Mouse (Mus musculus): ENCODE measurements around the gene Axin1. TPM values are rescaled to one million over a fixed set of nuclear protein-coding genes. Genes with fewer than 3 reads are reported as not detected.

The Axin1 gene
- polyA plus RNA-seq, 1 experiment from 2014 or later = 27.8 TPM

GRCm38 (mm10) chr17:26202737-26203136 is 64.2 kb downstream of the Axin1 start, which contains the start of gene Rgs11:
Gene Rgs11, plus strand, starts transcription at chr17:26202951.
- no peaks in the 10 kb centered on the region for H3K9me3 ChIP-seq
- ATAC-seq (replicated peaks) = peak; percentile 10; the same call in 1 of the 2 replicates
- 3% methylated on average over 22 of the region's 22 CpGs for WGBS

GRCm38 (mm10) chr17:26203321-26203811 is 64.9 kb downstream of the Axin1 start:
- ATAC-seq (replicated peaks) = peak; percentile 22; the same call in 1 of the 2 replicates
- Histone ChIP-seq H3K27ac (no peak overlapping the region), H3K9me3 (no peaks in the 10 kb centered on the region), H3K27me3 (replicated peaks) (peaks cover 52% of the 10 kb centered on the region), H3K4me2 (peak overlapping the region; percentile 93), H3K4me1 (peaks cover 28% of the 10 kb centered on the region), H3K36me3 (replicated peaks) (no peaks in the 10 kb centered on the region), H3K4me3 (peak overlapping the region; percentile 47), H3K9ac (peak overlapping the region; percentile 38; the same call in 1 of the 2 replicates)
- under 1% methylated on average over 30 of the region's 30 CpGs for WGBS

More at GRCm38 (mm10) chr17:26202737-26203136, 64.2 kb downstream of the Axin1 start, which contains the start of gene Rgs11:
- H3K27ac ChIP-seq = no peak within 1 kb of the TSS
- H3K4me3 ChIP-seq = peak within 1 kb of the TSS; percentile 51
- H3K4me1 ChIP-seq = peaks cover 28% of the 10 kb centered on the region
- H3K9ac ChIP-seq = peak within 1 kb of the TSS; percentile 38
- peaks cover 52% of the 10 kb centered on the region for H3K27me3 ChIP-seq (replicated peaks)
- peak within 1 kb of the TSS; percentile 98 for H3K4me2 ChIP-seq
- no peaks in the 10 kb centered on the region for H3K36me3 ChIP-seq (replicated peaks)

- Histone ChIP-seq H3K4me3 (no peak overlapping the region), H3K27ac (no peak overlapping the region), H3K4me2 (no peak overlapping the region), H3K36me3 (replicated peaks) (no peaks in the 10 kb centered on the region), H3K4me1 (peaks cover 28% of the 10 kb centered on the region), H3K27me3 (replicated peaks) (peaks cover 47% of the 10 kb centered on the region), H3K9ac (no peak overlapping the region), H3K9me3 (no peaks in the 10 kb centered on the region)
- ATAC-seq (replicated peaks) = no peak
- WGBS = 24% methylated on average over 11 of the region's 11 CpGs
Measured at GRCm38 (mm10) chr17:26204766-26205165, 66.3 kb downstream of the Axin1 start.

- Histone ChIP-seq H3K4me2 (no peak overlapping the region), H3K4me3 (no peak overlapping the region), H3K27me3 (replicated peaks) (peaks cover 38% of the 10 kb centered on the region), H3K4me1 (peaks cover 17% of the 10 kb centered on the region), H3K9ac (no peak overlapping the region), H3K36me3 (replicated peaks) (no peaks in the 10 kb centered on the region), H3K9me3 (no peaks in the 10 kb centered on the region), H3K27ac (no peak overlapping the region)
- no peak for ATAC-seq (replicated peaks)
- 68% methylated on average over 1 of the region's 1 CpGs for WGBS
Measured at GRCm38 (mm10) chr17:26206392-26206791, 67.9 kb downstream of the Axin1 start.

GRCm38 (mm10) chr17:26207686-26208085 is 69.2 kb downstream of the Axin1 start, which contains the start of gene Arhgdig:
Gene Arhgdig, minus strand, starts transcription at chr17:26207786.
- Histone ChIP-seq H3K9ac (no peak within 1 kb of the TSS), H3K27me3 (replicated peaks) (peaks cover 25% of the 10 kb centered on the region), H3K27ac (no peak within 1 kb of the TSS), H3K4me1 (peaks cover 10% of the 10 kb centered on the region), H3K4me3 (no peak within 1 kb of the TSS), H3K9me3 (no peaks in the 10 kb centered on the region), H3K36me3 (replicated peaks) (no peaks in the 10 kb centered on the region), H3K4me2 (no peak within 1 kb of the TSS)
- no peak for ATAC-seq (replicated peaks)
- whole genome bisulfite sequencing = 90% methylated on average over 12 of the region's 12 CpGs

GRCm38 (mm10) chr17:26212241-26212640 is 73.8 kb downstream of the Axin1 start:
- Histone ChIP-seq H3K4me3 (no peak overlapping the region), H3K36me3 (replicated peaks) (0 out of 2 replicates have a peak, but pooled peaks cover 3% of the 10 kb centered on the region), H3K4me2 (no peak overlapping the region), H3K9ac (no peak overlapping the region), H3K4me1 (no peaks in the 10 kb centered on the region), H3K27ac (no peak overlapping the region), H3K27me3 (replicated peaks) (no peaks in the 10 kb centered on the region), H3K9me3 (no peaks in the 10 kb centered on the region)
- no peak for ATAC-seq (replicated peaks)
- WGBS = 93% methylated on average over 7 of the region's 7 CpGs

GRCm38 (mm10) chr17:26212681-26213080 is 74.2 kb downstream of the Axin1 start:
- no peak overlapping the region for H3K27ac ChIP-seq
- 91% methylated on average over 11 of the region's 11 CpGs for WGBS
- no peak overlapping the region for H3K9ac ChIP-seq
- H3K36me3 ChIP-seq (replicated peaks) = 0 out of 2 replicates have a peak, but pooled peaks cover 3% of the 10 kb centered on the region
- ATAC-seq (replicated peaks) = no peak
- H3K27me3 ChIP-seq (replicated peaks) = no peaks in the 10 kb centered on the region
- no peak overlapping the region for H3K4me3 ChIP-seq
- no peak overlapping the region for H3K4me2 ChIP-seq
- no peaks in the 10 kb centered on the region for H3K9me3 ChIP-seq
- no peaks in the 10 kb centered on the region for H3K4me1 ChIP-seq

- Histone ChIP-seq H3K27me3 (replicated peaks) (no peaks in the 10 kb centered on the region), H3K27ac (no peak overlapping the region), H3K4me3 (no peak overlapping the region), H3K9me3 (no peaks in the 10 kb centered on the region), H3K9ac (no peak overlapping the region), H3K36me3 (replicated peaks) (no peaks in the 10 kb centered on the region), H3K4me1 (no peaks in the 10 kb centered on the region), H3K4me2 (no peak overlapping the region)
- 86% methylated on average over 2 of the region's 2 CpGs for WGBS
- ATAC-seq (replicated peaks) = no peak
Measured at GRCm38 (mm10) chr17:26221508-26221907, 83.0 kb downstream of the Axin1 start.

- no peak for ATAC-seq (replicated peaks)
- no peaks in the 10 kb centered on the region for H3K9me3 ChIP-seq
- H3K4me2 ChIP-seq = no peak overlapping the region
- H3K36me3 ChIP-seq (replicated peaks) = no peaks in the 10 kb centered on the region
- H3K27me3 ChIP-seq (replicated peaks) = no peaks in the 10 kb centered on the region
- H3K4me3 ChIP-seq = no peak overlapping the region
- H3K4me1 ChIP-seq = no peaks in the 10 kb centered on the region
- WGBS = 83% methylated on average over 12 of the region's 12 CpGs
- H3K27ac ChIP-seq = no peak overlapping the region
- H3K9ac ChIP-seq = no peak overlapping the region
Measured at GRCm38 (mm10) chr17:26225150-26225549, 86.7 kb downstream of the Axin1 start.

GRCm38 (mm10) chr17:26229776-26230175 is 91.3 kb downstream of the Axin1 start:
- Histone ChIP-seq H3K9ac (no peak overlapping the region), H3K4me1 (no peaks in the 10 kb centered on the region), H3K36me3 (replicated peaks) (no peaks in the 10 kb centered on the region), H3K4me3 (no peak overlapping the region), H3K4me2 (no peak overlapping the region), H3K9me3 (no peaks in the 10 kb centered on the region), H3K27ac (no peak overlapping the region), H3K27me3 (replicated peaks) (no peaks in the 10 kb centered on the region)
- no peak for ATAC-seq (replicated peaks)
- WGBS = over 99% methylated on average over 5 of the region's 5 CpGs

GRCm38 (mm10) chr17:26231156-26231555 is 92.7 kb downstream of the Axin1 start:
- ATAC-seq (replicated peaks) = no peak
- no peaks in the 10 kb centered on the region for H3K36me3 ChIP-seq (replicated peaks)
- no peak overlapping the region for H3K4me3 ChIP-seq
- WGBS = 86% methylated on average over 5 of the region's 5 CpGs
- H3K27ac ChIP-seq = no peak overlapping the region
- no peak overlapping the region for H3K4me2 ChIP-seq
- no peaks in the 10 kb centered on the region for H3K9me3 ChIP-seq
- no peak overlapping the region for H3K9ac ChIP-seq
- H3K4me1 ChIP-seq = peaks cover 5% of the 10 kb centered on the region; the same call in 1 of the 2 replicates
- H3K27me3 ChIP-seq (replicated peaks) = no peaks in the 10 kb centered on the region

GRCm38 (mm10) chr17:26232863-26233262 is 94.4 kb downstream of the Axin1 start:
- Histone ChIP-seq H3K9ac (no peak overlapping the region), H3K9me3 (no peaks in the 10 kb centered on the region), H3K27ac (no peak overlapping the region), H3K36me3 (replicated peaks) (no peaks in the 10 kb centered on the region), H3K4me1 (peaks cover 5% of the 10 kb centered on the region; the same call in 1 of the 2 replicates), H3K4me2 (no peak overlapping the region), H3K27me3 (replicated peaks) (no peaks in the 10 kb centered on the region), H3K4me3 (no peak overlapping the region)
- no peak for ATAC-seq (replicated peaks)
- 68% methylated on average over 8 of the region's 8 CpGs for WGBS

- no peak overlapping the region for H3K27ac ChIP-seq
- ATAC-seq (replicated peaks) = no peak
- H3K9ac ChIP-seq = no peak overlapping the region
- H3K36me3 ChIP-seq (replicated peaks) = no peaks in the 10 kb centered on the region
- no peaks in the 10 kb centered on the region for H3K27me3 ChIP-seq (replicated peaks)
- 85% methylated on average over 8 of the region's 8 CpGs for WGBS
- peaks cover 5% of the 10 kb centered on the region; the same call in 1 of the 2 replicates for H3K4me1 ChIP-seq
- no peaks in the 10 kb centered on the region for H3K9me3 ChIP-seq
- H3K4me3 ChIP-seq = no peak overlapping the region
- no peak overlapping the region for H3K4me2 ChIP-seq
Measured at GRCm38 (mm10) chr17:26234386-26234785, 95.9 kb downstream of the Axin1 start.
